Mouse (Mus musculus) cerebellum, adult 11-12 months (tissue): ENCODE results near the gene Pdia2.
"Not testable (repeated sequence)": the region's sequence is repeated elsewhere in the genome, so short reads cannot be mapped to it uniquely, and the experiment has no call there.

Source experiments
- DNase-seq: peaks from one replicate; pipeline ENCODE4 v3.0.0; 2022

Gene Pdia2

DNA sequence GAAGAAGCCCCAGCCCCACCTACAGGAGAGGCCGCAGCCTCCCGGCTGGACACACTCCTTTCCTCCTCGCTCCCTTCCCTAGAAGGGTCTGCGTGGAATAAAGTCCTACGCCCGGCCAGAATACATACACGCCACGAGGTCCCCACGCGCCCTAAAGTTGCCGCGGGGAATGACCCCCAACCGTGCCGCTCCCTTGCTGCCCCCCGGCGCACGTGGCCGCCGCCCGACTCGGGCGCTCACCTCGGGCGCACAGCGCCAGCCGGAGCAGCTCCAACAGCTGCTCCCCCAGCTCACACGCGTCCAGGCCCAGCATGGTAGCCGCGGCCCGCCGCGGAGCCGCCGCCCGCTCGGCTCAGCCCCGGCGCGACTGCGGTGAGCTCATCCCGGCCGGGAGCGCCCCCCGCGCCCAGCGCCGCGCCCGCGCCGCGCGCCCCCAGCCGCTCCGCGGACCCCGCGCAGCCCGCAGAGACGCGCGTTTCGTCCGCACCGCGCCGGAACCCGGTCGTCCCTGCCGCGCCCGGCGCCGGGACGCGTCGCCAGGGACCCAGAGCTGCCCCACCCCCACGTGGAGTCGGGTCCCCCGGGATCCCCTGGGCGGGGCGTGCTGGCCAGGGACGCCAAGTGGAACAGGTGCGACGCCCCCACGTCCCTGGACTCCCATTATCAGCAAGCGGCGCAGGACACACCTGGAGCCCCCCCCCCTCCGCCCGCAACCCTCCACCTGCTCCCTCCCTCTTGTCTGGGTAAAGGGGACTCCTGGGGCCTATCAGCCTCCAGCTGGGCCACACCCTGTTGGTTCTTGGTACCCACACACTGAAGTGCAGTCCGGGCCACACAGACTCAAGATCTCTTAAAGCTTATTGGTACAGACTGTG lies 2.2 kb upstream of the Pdia2 start:
- no peak for DNase-seq

DNA sequence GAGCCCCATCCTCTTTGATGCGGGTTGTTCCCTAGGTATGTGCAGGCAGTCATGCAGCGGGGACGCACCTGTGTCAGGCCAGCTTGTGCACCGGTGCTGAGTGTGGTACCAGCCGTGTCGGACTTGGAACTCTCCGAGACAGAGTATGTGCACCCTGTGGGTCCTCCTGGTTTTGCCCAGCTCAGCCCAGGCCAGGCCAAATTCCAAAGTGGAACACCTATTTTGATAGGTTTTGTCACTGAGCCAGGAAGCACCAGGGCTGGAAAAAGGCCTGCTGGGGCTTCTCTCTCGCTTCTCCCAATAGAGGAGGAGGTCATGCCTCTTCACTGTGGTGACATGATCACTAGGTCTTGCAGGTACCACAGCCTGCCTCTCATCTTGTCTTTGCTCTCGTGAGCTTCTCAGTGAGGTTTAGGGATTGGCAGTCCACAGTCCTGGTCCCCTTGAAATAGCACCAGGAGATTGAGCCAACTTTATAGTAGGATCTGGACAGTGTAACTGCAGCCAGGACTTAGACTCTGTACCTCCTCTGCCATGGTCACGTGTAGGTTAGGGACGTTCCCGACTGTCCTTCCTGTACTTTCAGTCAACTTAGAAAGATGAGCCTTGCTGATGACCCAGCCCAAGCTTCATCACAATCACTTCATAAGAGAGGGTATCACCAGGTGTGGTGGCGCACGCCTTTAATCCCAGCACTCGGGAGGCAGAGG lies 6.3 kb downstream of the Pdia2 start:
- DNase-seq, result no peak

DNA sequence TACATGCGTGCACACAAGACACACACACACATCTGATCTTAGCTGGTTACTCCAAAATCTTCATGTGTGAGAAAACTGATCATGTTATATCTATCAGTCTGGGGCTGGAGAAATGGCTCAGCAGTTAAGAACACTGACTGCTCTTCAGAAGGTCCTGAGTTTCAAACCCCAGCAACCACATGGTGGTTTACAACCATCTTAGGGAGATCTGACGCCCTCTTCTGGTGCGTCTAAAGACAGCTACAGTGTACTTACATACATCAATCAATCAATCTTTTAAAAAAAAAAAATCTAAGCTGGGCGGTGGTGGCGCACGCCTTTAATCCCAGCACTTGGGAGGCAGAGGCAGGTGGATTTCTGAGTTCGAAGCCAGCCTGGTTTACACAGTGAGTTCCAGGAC lies 7.4 kb downstream of the Pdia2 start:
- DNase-seq, result not testable (repeated sequence)

DNA sequence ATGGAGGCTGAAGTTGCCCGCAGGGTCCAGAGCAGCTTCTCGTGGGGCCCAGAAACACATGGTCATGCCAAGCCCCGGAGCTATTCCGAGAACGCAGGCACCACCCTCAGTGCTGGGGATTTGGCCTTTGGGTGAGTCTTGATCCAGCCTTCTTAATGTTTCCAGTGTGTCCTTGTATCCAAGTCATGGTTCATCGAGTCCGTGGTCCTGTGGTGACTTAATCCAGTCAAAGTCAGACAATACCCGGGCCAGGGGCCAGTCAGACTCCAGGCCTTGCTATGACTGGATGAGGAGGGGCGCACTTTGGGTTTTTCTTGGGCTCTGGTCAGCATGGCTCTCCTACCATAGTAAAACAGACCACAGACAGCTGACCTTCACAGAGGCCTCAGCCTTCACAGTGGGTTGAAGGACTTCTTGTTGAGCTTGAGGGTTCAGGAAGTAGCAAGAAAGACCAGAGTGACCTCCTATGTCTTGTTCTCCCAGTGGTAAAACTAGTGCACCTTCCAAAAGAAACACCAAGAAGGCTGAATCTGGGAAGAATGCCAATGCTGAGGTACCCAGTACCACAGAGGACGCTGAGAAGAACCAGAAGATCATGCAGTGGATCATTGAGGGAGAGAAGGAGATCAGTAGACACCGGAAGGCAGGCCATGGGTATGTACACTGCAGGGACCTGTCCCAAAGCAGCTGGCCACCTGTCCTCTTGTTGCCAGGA lies 10.6 kb downstream of the Pdia2 start:
- no peak for DNase-seq

DNA sequence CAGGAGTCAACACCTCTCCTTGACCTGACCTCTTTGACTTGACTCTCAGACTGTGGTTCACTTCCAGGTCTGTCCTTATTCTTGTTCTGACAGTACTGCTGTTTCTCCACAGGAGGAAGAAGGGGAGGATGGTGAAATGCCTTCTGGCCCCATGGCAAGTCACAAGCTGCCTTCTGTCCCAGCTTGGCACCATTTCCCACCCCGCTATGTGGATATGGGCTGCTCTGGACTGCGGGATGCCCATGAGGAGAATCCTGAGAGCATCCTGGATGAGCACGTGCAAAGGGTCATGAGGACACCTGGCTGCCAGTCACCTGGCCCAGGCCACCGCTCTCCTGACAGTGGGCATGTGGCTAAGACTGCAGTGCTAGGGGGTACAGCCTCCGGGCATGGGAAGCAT lies 11.3 kb downstream of the Pdia2 start:
- DNase-seq, result peak; percentile 69

DNA sequence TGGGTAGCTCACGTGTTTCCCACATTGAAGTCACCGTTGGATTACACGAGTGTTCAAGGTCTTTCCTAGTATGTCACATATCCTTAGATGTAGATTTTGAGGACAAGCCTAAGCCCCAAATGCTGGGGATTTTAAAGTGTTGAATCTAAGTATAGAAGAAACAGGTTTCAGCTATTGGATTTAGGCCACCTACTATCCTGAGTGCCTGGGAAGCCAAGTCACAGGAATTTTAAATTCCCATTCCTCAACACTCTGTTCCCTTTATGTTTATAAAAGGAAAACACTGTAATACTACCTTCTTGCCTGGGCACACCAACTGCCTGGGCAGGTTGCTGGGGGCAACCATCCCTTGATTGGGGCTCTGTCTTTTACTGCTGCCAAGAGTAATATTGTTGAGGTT lies 17.7 kb downstream of the Pdia2 start:
- no peak for DNase-seq

DNA sequence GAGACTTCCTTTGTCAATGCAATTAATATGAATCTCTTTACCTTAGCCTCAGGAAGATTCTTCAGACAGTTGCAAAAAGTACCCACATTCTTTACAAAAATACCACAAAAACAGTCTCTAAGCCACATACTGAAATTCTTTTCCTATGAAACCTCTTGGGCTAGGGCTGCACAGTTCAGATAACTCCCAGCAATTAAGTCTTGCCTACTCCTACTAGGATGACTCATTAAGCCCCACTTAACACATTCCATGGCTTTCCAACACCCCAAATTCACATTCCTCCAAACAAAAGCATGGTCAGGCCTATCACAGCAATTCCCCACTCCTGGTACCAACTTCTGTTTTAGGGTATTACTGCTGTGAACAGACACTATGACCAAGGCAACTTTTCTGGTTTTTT lies 20.3 kb downstream of the Pdia2 start:
- DNase-seq, result no peak

DNA sequence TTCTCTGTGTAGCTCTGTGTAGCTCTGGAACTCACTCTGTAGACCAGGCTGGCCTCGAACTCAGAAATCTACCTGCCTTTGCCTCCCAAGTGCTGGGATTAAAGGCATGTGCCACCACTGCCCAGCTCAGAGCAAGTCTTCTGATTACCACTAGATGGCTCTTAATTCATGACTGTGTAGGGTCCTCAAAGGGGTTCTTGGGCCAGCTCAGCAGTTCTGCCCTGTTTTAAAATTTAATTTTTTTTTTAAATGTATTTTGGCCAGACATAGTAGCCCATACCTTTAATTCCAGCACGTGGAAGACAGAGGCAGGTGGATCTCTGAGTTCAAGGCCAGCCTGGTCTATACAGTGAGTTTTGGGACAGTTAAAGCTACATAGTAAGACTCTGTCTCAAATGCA lies 23.6 kb downstream of the Pdia2 start:
- DNase-seq, result not testable (repeated sequence)

DNA sequence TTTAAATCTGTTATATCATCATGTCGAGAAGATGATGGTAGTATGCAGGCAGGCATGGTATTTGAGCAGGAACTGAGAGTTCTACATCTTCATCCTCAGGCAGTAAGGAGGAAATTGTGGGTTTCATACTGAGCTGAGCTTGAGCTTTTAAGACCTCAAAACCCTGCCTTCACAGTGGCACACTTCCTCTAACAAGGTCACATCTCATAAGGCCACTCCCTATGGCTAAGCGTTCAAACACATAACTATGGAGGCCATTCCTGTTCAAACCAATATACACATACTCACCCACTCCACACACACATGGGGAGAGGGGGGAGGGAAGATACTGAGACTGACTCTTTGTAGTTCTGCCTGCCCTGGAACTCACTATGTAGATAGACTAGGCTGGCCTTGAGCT lies 30.8 kb downstream of the Pdia2 start:
- no peak for DNase-seq

DNA sequence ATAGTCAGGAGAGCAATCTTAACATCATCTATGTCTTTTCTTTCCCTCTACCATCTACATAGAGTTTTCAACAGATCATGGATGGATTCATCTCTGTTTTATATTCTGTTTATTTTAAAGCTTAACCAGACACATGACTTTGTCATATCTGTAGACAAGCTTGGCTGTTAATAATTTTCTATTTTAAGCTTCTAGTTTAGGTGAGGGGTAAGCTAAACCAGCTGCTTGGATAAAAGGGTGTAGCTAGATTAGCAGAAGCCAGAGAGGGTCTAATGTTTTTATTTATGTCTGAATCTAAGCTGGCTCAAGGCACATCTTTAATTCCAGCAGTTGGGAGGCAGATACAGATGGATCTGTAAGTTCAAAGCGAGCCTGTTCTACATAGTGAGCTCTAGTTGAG lies 36.2 kb downstream of the Pdia2 start:
- DNase-seq, result no peak

DNA sequence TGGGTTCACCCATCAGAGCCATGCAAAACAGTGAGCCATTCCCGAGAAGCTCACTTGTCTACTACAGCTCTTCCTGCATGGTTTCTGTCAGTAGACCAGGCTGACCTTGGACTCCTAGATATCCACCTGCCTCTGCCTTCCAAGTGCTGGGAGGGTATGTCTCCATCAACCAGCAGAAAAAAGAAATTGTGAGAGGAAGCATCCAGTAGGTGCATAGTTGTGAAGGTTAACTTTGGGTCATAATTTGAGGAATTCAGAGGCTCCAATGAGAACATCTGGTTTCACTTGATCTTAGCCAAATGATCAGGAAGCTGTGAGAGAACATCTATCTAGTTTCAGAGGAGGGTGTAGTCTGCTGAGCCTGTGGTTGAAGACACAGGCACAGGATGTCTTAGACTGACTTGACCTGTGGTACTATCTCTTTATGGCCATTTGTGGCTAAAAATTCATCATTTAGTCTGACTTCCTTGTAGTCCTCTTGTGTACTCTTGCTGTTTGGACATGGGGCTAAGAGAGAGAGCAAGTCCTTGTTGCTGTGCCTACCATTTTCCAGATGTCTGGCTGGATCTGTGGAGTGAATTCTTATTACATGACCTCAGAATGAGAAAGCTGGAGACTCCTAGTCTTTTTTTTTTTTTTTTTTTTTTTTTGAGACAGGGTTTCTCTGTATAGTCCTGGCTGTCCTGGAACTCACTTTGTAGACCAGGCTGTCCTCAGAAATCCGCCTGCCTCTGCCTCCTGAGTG lies 46.8 kb downstream of the Pdia2 start:
- DNase-seq, result no peak

DNA sequence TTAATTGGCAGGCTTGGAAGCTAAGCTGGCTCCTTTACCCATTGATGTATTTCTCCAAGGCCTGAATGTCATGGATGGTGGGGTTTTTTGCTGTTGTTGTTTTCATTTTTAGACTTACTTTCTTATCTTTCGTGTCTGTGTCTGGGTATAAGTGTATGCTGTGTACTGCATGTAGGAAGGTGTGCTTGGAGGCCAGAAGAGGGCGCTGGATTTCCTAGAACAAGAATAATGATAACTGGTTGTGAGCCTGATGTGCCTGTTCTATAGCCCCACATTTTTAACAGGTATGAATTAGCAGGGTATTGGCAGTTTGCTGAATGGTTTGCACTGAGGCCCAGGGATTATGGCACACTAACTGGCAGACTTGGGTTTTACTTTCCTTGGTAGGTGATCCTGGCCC lies 49.8 kb downstream of the Pdia2 start:
- no peak for DNase-seq
